In the genomic region with DNA sequence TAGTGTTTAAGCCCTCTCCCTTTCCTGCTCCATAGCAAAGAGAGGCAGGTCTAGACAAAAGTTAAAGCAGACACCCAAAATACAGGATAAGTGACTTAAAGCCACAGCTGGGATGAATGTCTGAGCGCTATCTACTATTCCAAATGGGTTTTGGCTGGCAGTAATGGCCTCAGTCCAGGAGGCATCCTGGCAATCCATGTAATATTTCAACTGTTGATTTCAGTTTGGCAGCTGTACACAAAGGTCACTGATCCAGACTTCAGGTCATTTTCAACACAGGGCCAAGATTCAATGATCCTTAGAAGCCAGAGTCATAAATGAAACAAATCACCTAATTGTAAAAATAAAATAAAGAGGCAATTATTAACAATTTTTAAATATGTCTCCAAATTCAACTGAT, we compare ENCODE assay signal across 30 mouse cellular contexts.
A peak's percentile ranks its signal among the peaks of the same experiment; 100 is the strongest.
DNase-seq lines count a peak whose midpoint lies in the region; ATAC-seq and TF ChIP-seq lines count a peak whose summit lies in the region.
"Had no signal": no experiment of that assay in that cellular context is flagged by ENCODE, and none has a peak within 500 bp of the region (broad histone marks: within the 10 kb centered on the region; RNA-seq: fewer than 3 reads in every experiment).

No protein-coding gene starts in this region.

- no peak overlapping the region for H3K4me3 ChIP-seq in midbrain, embryonic 11.5 days (ENCODE audit: low read depth, low read length)
- H3K4me3 ChIP-seq in midbrain, embryonic 13.5 days (replicated peaks) = no peak overlapping the region
- no peak overlapping the region for H3K4me3 ChIP-seq in myocyte
- H3K4me3 ChIP-seq in forebrain, embryonic 11.5 days (ENCODE audit: low read depth, low read length) = no peak overlapping the region
- H3K4me3 ChIP-seq: embryonic facial prominence, embryonic 13.5 days; forebrain, embryonic 10.5 days; heart, embryonic 15.5 days; limb, embryonic 12.5 days; liver, embryonic 12.5 days; megakaryocyte, embryonic 14.5 days; neural tube, embryonic 15.5 days; stomach, embryonic 15.5 days had no signal

- no peaks in the 10 kb centered on the region for H3K9me3 ChIP-seq in midbrain, embryonic 11.5 days (ENCODE audit: control insufficient read depth, low read length)
- H3K9me3 ChIP-seq in midbrain, embryonic 13.5 days = no peaks in the 10 kb centered on the region
- no peaks in the 10 kb centered on the region for H3K9me3 ChIP-seq in forebrain, embryonic 11.5 days (ENCODE audit: control insufficient read depth, low read length)
- H3K9me3 ChIP-seq: embryonic facial prominence, embryonic 13.5 days; forebrain, embryonic 10.5 days; heart, embryonic 15.5 days; limb, embryonic 12.5 days; liver, embryonic 12.5 days; megakaryocyte, embryonic 14.5 days; neural tube, embryonic 15.5 days; stomach, embryonic 15.5 days had no signal

- intact Hi-C loops in heart, postnatal 25 days (cut with DNase I) = loop anchor here (10.0 kb wide), 2 partner anchors 55 to 135 kb away; no protein-coding TSS in a partner anchor

- ATAC-seq in midbrain, embryonic 11.5 days (ENCODE audit: low FRiP score) = no peak
- ATAC-seq in midbrain, embryonic 13.5 days = no peak
- ATAC-seq in forebrain, embryonic 11.5 days (replicated peaks; ENCODE audit: low FRiP score) = no peak
- ATAC-seq: CD4-positive, CD25-positive, alpha-beta regulatory T cell, adult 4 months; forebrain, postnatal 0 days; hindbrain, embryonic 16.5 days; liver, embryonic 12.5 days; liver, postnatal 0 days; lung, postnatal 0 days had no signal

- H3K27ac ChIP-seq in midbrain, embryonic 11.5 days (ENCODE audit: low read depth, low read length) = no peak overlapping the region
- H3K27ac ChIP-seq in midbrain, embryonic 13.5 days = no peak overlapping the region
- H3K27ac ChIP-seq in forebrain, embryonic 11.5 days (ENCODE audit: low read depth, low read length) = no peak overlapping the region
- H3K27ac ChIP-seq: embryonic facial prominence, embryonic 13.5 days; forebrain, embryonic 10.5 days; heart, embryonic 15.5 days; limb, embryonic 12.5 days; liver, embryonic 12.5 days; neural tube, embryonic 15.5 days; stomach, embryonic 15.5 days had no signal

- H3ac ChIP-seq in myocyte (ENCODE audit: control insufficient read depth, insufficient read length) = no peak overlapping the region

- no peaks in the 10 kb centered on the region for H3K4me1 ChIP-seq in midbrain, embryonic 11.5 days (ENCODE audit: control insufficient read depth, insufficient read depth, low read length)
- no peaks in the 10 kb centered on the region for H3K4me1 ChIP-seq in midbrain, embryonic 13.5 days (replicated peaks)
- no peaks in the 10 kb centered on the region for H3K4me1 ChIP-seq in forebrain, embryonic 11.5 days (replicated peaks; ENCODE audit: control insufficient read depth, insufficient read depth, low read length)
- H3K4me1 ChIP-seq: embryonic facial prominence, embryonic 13.5 days; forebrain, embryonic 10.5 days; heart, embryonic 15.5 days; liver, embryonic 12.5 days; megakaryocyte, embryonic 14.5 days; neural tube, embryonic 15.5 days; stomach, embryonic 15.5 days had no signal

- no peak for TF ChIP-seq POLR2A in myocyte (IDR thresholded peaks at IDR 0.05; ENCODE audit: insufficient read length, low read depth)

- H3K4me2 ChIP-seq in midbrain, embryonic 11.5 days = no peak overlapping the region
- no peak overlapping the region for H3K4me2 ChIP-seq in midbrain, embryonic 13.5 days (replicated peaks)
- peak overlapping the region; percentile 12 for H3K4me2 ChIP-seq in myocyte (ENCODE audit: low read depth)
- no peak overlapping the region for H3K4me2 ChIP-seq in forebrain, embryonic 11.5 days (ENCODE audit: low read depth, low read length, severe bottlenecking)
- H3K4me2 ChIP-seq: embryonic facial prominence, embryonic 13.5 days; heart, embryonic 15.5 days; limb, embryonic 12.5 days; liver, embryonic 12.5 days; neural tube, embryonic 15.5 days; stomach, embryonic 15.5 days had no signal

- H3K36me3 ChIP-seq in midbrain, embryonic 11.5 days (ENCODE audit: control insufficient read depth, insufficient read depth, low read length) = no peaks in the 10 kb centered on the region
- no peaks in the 10 kb centered on the region for H3K36me3 ChIP-seq in midbrain, embryonic 13.5 days
- H3K36me3 ChIP-seq in myocyte (ENCODE audit: control insufficient read depth, insufficient read depth) = no peaks in the 10 kb centered on the region
- no peaks in the 10 kb centered on the region for H3K36me3 ChIP-seq in forebrain, embryonic 11.5 days (ENCODE audit: control insufficient read depth, insufficient read depth, low read length)
- H3K36me3 ChIP-seq: embryonic facial prominence, embryonic 13.5 days; forebrain, embryonic 10.5 days; heart, embryonic 15.5 days; limb, embryonic 12.5 days; liver, embryonic 12.5 days; neural tube, embryonic 15.5 days; stomach, embryonic 15.5 days had no signal

- no peaks in the 10 kb centered on the region for H3K27me3 ChIP-seq in midbrain, embryonic 11.5 days (ENCODE audit: control insufficient read depth, insufficient read depth, low read length)
- H3K27me3 ChIP-seq in midbrain, embryonic 13.5 days = no peaks in the 10 kb centered on the region
- no peaks in the 10 kb centered on the region for H3K27me3 ChIP-seq in myocyte (ENCODE audit: control insufficient read depth, insufficient read depth, insufficient read length)
- H3K27me3 ChIP-seq in forebrain, embryonic 11.5 days (ENCODE audit: control insufficient read depth, insufficient read depth, low read length) = no peaks in the 10 kb centered on the region
- H3K27me3 ChIP-seq: embryonic facial prominence, embryonic 13.5 days; heart, embryonic 15.5 days; limb, embryonic 12.5 days; liver, embryonic 12.5 days; megakaryocyte, embryonic 14.5 days; neural tube, embryonic 15.5 days; stomach, embryonic 15.5 days had no signal

- no peaks in the 10 kb centered on the region for H3K79me2 ChIP-seq in myocyte (ENCODE audit: control insufficient read depth, insufficient read depth)

- peak; percentile 59 for DNase-seq in cerebellum, postnatal 10 days
- DNase-seq in cerebellum, adult 18-20 months = no peak
- peak; percentile 2 to 14 for DNase-seq in heart, adult 9 months (ENCODE audit: low spot score in 2 of 2)
- no peak for DNase-seq in heart, postnatal 25 days (ENCODE audit: low spot score)
- peak; percentile 33 for DNase-seq in midbrain, embryonic 11.5 days (ENCODE audit: low spot score, missing footprints)
- no peak for DNase-seq in forebrain, embryonic 11.5 days (ENCODE audit: low spot score)
- DNase-seq: cerebellum, adult 8-10 months; forebrain, postnatal 0 days; gastrocnemius, postnatal 10 days; kidney, adult 18-20 months; kidney, postnatal 10 days; layer of hippocampus, adult 9-11 months; liver, postnatal 0 days; lung, postnatal 4 days; midbrain, embryonic 14.5 days; retina, postnatal 1 day; right cerebral cortex, postnatal 14 days had no signal

- H3K9ac ChIP-seq in midbrain, embryonic 11.5 days (ENCODE audit: low read length) = no peak overlapping the region
- no peak overlapping the region for H3K9ac ChIP-seq in midbrain, embryonic 13.5 days (replicated peaks)
- H3K9ac ChIP-seq in forebrain, embryonic 11.5 days (ENCODE audit: low read length) = no peak overlapping the region
- H3K9ac ChIP-seq: embryonic facial prominence, embryonic 13.5 days; forebrain, postnatal 0 days; heart, embryonic 15.5 days; limb, embryonic 12.5 days; liver, embryonic 12.5 days; liver, postnatal 0 days; neural tube, embryonic 15.5 days; stomach, embryonic 15.5 days had no signal

- 96% methylated on average over 1 of the region's 1 CpGs for WGBS in midbrain, embryonic 11.5 days
- WGBS in midbrain, embryonic 13.5 days = 91% methylated on average over 1 of the region's 1 CpGs
- WGBS in forebrain, embryonic 11.5 days = 89% methylated on average over 1 of the region's 1 CpGs

TF ChIP-seq in myocyte, 11 proteins besides CTCF, POLR2A, EP300 and RAD21:
- TF ChIP-seq POLR2AphosphoS2 (IDR thresholded peaks at IDR 0.05; ENCODE audit: insufficient read length, low read depth) (no peak), TCF12 (IDR thresholded peaks at IDR 0.05; ENCODE audit: insufficient read depth, poor library complexity, severe bottlenecking) (no peak), SRF (IDR thresholded peaks at IDR 0.05; ENCODE audit: control insufficient read depth, insufficient read length, low read depth) (no peak), E2F4 (IDR thresholded peaks at IDR 0.05; ENCODE audit: insufficient read depth) (no peak), USF1 (IDR thresholded peaks at IDR 0.05; ENCODE audit: low read depth) (no peak), REST (IDR thresholded peaks at IDR 0.05; ENCODE audit: insufficient read depth, insufficient read length) (no peak), TCF3 (IDR thresholded peaks at IDR 0.05; ENCODE audit: insufficient read length, low read depth) (no peak), MAX (IDR thresholded peaks at IDR 0.05; ENCODE audit: low read depth) (no peak), CEBPB (IDR thresholded peaks at IDR 0.05; ENCODE audit: insufficient read depth, poor library complexity, severe bottlenecking) (no peak), MYOG (IDR thresholded peaks at IDR 0.05; ENCODE audit: control insufficient read depth in 1 of 3, insufficient read depth in 1 of 3, insufficient read length in 2 of 3, low read depth in 2 of 3) (no peak)

Comparison
In these comparisons a context has a peak if more than half of its experiments do, and no peak if none do; other contexts are left out.
1. DNase-seq: peak in cerebellum, postnatal 10 days (2 of 2), heart, adult 9 months (2 of 2) and midbrain, embryonic 11.5 days (single experiment); none in cerebellum, adult 18-20 months (0 of 2), heart, postnatal 25 days (single experiment) and forebrain, embryonic 11.5 days (single experiment).